In genomic region chr13:19417885-19418521, GRCm38 (mm10) we compare ENCODE assay signal across 1 mouse cellular context.
TF ChIP-seq lines count a peak whose summit lies in the region.

No protein-coding gene starts in this region.

TF ChIP-seq in CH12.LX, 34 proteins besides CTCF, POLR2A, EP300 and RAD21 (continued from another document):
- TF ChIP-seq ETS1 (conservative IDR thresholded peaks at IDR 0.05; ENCODE audit: low read depth, low read length) (peak; percentile 70; the same call in 1 of the 2 replicates), BHLHE40 (IDR thresholded peaks at IDR 0.05; ENCODE audit: low read depth, low read length) (peak; percentile 79), JUN (IDR thresholded peaks at IDR 0.05; ENCODE audit: insufficient read depth, low read depth, low read length) (peak; percentile 24; the same call in 1 of the 2 replicates), SMC3 (IDR thresholded peaks at IDR 0.05; ENCODE audit: low read depth, low read length) (no peak), MAX (IDR thresholded peaks at IDR 0.05; ENCODE audit: low read length) (peak; percentile 26; the same call in 1 of the 2 replicates)
